Mouse (Mus musculus) cerebellum, postnatal 25 days (tissue): ENCODE measurements at regions not wholly inside any gene's neighbourhood (a gene's known extent, or its start where the extent isn't known, plus 50 kb on each side); places are given as distances from the start of the nearest gene placed in this dataset.
"Not testable (repeated sequence)": the region's sequence is repeated elsewhere in the genome, so short reads cannot be mapped to it uniquely, and the experiment has no call there.

ENCODE experiments used
- DNase-seq, 2 experiments: peaks; one replicate each; pipeline ENCODE4 v3.0.0; 2021; ENCODE audit warnings: mixed read lengths in 2 of 2

DNA sequence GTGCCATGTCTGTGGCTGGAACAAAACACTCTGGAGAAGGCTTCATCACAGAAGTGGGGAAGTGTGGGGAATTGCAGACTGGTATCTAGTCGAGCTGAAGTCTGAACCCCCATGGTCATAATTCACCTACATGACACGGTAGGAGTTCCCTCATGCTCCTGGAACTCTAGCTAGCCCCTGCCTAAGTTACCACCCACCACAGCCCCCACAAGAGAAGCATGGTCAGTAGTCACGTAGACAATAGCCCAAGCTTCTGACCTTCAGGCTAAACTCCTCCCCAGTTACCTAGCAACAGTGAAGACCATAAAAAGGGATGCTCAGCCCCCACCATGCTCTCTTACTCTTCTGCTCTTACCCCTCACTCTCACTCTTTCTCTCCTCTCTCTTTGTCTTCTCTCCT lies 143.8 kb upstream of the Gm17728 start:
- DNase-seq: not testable (repeated sequence)

DNA sequence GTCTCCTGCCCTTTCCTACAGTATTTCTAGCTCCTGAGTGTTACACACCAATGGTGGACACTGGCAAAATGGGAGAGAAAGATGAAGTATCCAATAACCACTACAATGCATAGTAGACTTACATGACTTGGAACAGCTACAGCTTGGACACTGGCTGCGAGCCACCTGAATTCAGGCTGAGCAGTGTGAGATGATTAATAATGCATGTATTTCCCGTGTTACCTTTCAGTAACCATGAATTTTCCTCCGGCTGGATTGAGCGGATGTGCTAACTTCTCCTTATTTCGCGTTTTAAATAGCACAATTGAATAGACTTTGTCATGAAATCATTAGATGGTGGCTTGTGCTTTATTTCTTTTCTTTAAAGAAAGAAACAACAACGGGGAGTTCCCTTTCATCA lies 142.4 kb upstream of the Gm17728 start:
- no peak for DNase-seq

DNA sequence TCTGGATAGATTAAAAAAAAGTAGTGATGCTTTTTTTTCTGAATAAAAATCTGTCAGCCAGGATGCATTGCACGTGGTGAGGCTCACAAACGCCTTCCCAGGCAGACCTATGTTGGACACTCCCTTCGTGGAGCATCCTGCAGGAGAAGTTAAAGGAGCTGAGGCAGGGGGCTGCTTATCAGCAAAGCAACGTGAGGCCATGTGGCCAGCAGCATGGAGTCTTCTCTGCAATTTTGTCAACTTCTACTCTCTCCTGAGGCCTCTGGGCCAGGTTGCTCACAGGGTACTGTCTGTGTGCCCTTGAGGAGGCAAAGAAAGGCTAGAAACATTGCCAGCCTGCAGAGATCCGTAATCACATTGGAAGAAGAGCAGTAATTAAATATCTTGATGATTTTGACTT lies 140.0 kb upstream of the Gm17728 start:
- DNase-seq: no peak

DNA sequence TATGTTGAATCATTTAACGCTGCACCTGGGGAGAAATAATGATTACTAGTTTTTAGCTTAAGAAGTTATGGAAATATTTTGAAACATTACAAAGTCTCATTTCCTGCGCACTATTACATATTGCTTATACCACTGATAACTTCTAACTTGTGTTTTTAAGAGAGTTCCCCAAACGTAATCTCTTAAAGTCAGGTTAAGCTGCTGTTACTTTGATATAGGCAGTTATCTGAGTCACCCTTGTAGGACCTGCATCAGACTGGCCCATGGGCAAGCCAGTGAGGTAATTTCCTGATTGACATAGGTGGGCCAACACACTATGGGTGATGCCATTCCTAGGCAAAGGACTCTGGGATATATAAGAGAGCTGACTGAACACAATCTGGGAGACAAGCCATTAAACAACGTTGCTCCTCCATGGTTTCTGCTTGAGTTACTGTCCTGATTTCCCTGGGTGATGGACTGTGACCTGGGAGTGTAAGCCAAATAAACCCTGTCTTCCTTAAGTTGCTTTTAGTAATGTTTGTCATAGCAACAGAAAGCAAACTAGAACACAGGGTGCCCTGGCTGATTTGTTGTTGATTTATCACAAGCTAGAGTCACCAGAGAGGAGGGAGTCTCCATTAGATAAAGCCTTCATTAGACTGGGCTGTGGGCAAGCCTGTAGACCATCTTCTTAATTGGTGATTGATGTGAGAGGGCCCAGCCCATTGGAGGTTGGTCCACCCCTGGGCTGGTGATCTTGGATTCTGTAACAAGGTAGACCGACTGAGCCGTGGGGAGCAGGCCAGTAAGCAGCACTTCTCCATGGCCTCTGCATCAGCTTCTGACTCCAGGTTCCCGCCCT lies 139.3 kb upstream of the Gm17728 start:
- DNase-seq: no peak

DNA sequence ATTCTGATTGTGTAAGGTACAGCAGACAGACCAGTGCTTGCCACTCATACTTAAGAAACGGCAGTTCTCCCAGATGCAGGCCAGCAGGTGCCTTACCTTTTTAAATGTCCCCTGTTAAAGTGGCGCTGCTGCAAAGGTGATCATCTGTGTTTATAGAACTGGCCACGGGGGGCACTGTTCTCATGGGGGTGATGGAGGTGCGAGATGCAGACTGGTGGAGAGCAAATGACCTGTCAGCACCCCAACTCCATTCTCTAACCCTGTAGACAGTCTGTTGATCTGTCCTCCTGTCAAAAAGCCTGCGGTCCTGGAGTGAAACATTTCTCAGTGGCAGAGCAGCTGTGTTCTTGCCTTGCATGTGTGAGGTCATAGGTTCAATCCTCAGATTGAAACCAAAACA lies 135.4 kb upstream of the Gm17728 start:
- no peak for DNase-seq

DNA sequence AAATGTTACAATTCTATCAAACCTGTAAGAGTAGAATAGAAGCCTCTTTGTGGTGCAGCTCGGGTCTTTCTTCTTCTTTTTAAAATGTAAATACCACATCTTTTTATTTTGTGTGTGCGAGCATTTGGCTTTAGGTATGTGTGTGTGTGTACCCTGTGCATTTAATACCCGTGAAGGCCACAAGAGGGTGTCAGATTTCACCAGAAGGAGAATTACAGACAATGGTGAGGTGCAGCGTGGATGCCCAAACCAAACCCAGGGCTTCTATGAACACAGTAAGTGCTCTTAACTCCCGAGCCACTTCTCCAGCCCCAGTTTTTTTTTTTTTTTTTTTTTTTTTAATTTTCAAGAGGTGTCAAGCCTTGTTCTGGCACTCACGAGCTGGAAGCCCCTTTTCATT lies 135.0 kb upstream of the Gm17728 start:
- DNase-seq: no peak

DNA sequence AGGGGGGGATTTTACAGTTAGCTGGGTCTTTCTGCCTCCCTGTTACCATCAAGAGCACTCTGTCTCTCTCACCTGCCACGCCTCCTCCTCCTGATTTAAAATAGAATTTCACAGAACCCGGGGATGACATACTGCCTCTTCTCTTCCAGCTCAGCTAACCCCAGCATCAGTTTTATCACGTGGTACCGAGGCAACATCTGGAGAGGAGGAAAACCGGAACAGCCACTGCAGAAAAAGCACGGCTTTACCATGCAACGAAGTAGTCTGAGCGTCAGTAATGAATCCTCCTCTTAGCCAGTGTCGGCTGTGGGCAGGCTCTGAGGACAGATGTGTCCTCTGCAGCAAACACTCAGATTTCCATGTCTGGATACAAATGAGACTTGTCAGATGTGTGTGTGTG lies 134.2 kb upstream of the Gm17728 start:
- no peak for DNase-seq

DNA sequence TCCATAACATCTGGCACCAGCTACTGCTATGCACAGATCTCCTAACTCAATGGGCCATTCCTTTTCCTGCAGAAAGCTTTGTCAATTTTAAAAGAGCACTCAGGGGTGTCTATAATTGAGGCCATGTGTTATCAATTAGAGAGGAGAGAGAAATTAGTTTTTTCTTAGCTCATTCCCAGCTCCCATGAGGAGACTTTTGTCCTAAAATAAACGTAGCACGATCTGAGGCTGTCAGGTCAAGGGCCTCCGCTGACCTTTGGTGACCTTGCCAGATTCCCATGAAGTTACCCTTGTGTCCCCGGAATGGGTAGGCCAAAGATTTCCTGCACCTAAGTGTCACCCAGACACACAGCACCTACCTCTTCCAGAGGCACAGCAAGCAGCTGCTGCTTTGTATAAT lies 130.3 kb upstream of the Gm17728 start:
- no peak for DNase-seq

DNA sequence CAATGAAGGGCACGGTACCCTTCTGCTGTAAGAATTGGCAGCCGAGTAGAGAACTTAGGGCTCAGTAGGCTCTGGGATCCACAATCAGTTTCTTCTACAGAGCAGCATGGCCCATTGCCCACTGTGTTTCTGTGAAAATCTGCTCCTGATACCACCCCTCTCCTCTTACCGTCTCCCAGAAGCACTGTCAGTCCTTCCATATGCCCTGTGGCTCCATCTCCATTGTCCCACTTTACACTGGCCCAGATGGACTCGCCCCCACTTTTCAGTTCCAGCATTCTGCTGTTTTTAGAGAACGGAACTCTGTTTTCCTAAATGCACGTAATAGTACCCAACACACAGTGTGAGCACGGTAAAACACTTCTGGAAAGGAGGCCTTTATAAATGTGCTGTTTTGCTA lies 129.6 kb upstream of the Gm17728 start:
- no peak for DNase-seq

DNA sequence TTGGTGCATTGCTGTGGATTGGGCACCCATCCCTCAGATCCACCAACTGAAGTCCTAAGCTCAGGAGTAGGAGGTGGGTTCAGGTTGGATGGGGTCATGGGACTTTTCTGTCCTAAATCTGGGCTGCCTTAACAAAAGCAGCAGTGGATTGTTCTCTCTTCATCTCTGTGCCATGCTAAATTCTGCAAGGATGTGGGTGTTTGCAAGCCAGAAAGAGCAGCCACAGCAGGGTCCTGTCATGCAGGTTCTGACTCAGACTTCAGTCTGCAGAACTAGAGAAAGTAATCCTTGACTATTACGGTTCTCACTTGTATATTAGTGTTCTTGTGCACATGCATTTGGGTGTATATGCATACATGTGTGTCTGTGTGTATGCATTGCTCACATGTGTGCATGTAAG lies 125.5 kb upstream of the Gm17728 start:
- no peak for DNase-seq

DNA sequence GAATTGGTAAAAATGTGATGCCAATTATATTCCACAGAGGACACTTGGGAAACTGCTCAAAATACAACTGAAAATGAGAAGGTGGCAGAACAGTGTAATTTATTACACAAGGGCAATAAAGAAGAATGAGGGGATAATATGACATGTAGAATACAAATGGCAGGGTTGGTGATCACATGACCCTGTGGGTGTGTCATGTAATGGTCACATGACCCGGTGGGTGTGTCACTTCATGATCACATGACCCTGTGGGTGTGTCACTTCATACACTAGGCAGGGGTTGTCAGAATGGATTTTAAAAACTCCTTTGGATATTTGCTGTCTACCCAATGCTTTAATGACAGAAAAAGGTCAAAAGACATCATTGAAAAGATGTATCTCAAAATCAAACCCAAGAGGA lies 123.6 kb upstream of the Gm17728 start:
- DNase-seq: no peak

DNA sequence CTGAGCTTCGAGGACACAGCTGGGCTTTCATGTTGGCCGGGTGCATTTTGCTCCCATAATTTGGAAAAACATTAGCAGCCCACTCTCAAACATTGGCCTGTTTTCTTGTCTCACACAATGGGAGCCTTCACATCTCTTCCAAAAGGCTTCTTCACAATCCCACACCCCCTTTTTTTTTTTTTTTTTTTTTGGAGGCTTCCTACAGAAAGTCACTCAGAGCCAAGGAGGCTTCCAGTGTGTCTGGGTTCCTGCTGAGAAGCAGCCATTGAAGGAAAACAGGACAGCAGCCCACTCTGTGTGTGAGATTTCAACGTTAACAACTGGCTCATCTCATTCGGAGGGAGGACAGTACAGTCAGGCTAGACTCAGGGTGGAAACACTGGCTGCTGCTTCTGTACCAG lies 120.8 kb upstream of the Gm17728 start:
- no peak for DNase-seq

DNA sequence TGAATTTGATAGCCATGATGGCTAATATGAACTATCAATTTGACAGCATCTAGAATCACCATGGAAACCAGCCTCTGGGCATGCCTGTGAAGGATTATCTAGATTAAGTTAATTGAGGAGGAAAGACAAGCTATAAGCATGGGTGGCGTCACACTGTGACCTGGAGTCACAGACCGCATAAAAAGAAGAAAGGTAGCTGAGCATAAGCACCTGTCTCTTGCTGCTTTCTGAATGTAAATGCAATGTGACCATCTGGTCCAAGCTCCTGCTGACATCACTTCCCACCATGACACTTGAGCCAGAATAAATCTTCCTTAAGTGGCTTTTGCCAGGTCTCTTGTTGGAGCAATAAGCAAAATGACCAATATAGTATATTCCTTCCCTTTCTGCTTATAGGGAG lies 113.4 kb upstream of the Gm17728 start:
- DNase-seq: peak; percentile 21 to 34

DNA sequence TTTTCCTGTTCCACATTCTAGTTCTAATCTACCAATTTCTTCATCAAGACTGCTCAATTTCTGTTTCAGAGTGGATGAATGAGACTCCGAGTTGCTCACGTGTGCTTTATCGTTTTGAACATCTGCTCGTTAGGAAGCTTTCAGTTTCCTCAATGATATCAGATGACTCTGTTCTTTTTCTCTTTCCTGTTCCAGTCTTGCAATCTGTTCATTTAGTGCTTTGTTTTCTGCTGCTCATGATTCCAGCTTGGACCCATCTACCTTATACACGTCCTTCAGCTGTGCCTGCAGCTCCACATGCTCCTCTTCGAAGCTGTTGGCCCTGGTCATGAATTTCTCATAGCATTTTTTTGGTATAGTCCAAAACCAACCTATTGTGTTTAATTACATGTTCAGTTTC lies 99.1 kb upstream of the Gm17728 start:
- no peak for DNase-seq

DNA sequence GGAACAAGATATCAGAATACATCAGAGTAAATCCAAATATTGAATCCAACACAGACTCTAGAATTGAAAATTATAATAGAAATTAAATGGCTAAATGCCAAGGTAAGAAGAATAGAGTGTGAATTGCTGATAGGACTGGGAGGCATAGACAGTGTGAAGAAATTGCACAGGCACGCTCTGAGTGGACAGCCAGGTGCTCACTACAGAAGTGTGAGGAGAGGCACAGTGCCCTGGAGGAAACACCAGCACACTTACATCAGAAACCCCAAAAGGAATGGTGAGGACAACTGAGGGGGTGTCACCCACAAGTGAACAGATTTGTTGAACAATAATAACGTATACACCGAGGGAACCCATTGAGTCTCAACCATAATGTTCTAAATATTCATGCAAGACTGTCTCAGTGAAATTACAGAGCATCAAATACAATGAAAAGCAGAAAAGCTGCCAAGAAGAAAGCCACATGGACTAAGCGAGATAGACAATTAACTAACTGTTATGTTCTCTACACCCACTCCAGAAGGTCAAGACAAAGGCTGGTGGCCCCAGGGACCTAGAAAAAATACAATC lies 92.9 kb upstream of the Gm17728 start:
- DNase-seq: no peak

DNA sequence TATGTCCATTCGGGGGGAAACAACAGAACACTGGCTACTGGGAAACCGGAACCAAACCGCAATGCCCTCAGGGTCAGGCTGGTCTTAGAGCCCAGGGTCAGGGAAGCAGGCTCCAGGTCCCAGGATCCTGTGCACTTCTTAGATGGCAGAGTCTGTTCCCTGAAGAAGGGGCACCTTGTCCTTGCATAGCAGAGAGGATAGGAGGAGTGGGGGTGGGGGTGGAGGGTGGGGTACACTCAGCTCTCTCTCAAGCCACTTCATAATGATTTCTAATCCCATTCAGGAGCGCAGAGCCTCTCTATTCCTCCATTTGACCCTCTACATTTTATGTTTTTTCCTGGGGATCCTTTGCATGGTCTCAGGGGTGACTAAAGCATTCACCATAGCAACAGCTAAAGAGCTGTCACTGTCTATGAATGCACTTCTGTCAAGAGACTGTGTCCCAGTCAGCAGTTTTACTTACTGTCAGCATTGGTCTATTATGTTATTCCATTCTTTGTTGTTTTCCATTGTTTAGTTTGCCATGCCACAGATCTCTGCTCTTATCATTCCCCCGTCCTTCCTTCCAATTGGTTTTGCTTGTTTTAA lies 64.2 kb upstream of the Gm17728 start:
- no peak for DNase-seq
